ENCODE assay signal across 8 mouse cellular contexts in genomic region chr17:44239030-44239721, GRCm38 (mm10). TPM values are rescaled to one million over a fixed set of nuclear protein-coding genes. Genes with fewer than 3 reads are reported as not detected.
DNase-seq lines count a peak whose midpoint lies in the region; ATAC-seq and TF ChIP-seq lines count a peak whose summit lies in the region.

No protein-coding gene starts in this region.

- H3K27me3 ChIP-seq in spleen, adult 2 months (ENCODE audit: control insufficient read depth, insufficient read depth, low read length): no peaks in the 10 kb centered on the region
- 0 out of 2 replicates have a peak, but pooled peaks cover 7% of the 10 kb centered on the region for H3K27me3 ChIP-seq in forebrain, embryonic 12.5 days
- H3K27me3 ChIP-seq in hindbrain, embryonic 15.5 days: no peaks in the 10 kb centered on the region
- no peaks in the 10 kb centered on the region for H3K27me3 ChIP-seq in liver, embryonic 11.5 days (replicated peaks; ENCODE audit: control insufficient read depth, insufficient read depth, low read length)
- H3K27me3 ChIP-seq in midbrain, postnatal 0 days (ENCODE audit: insufficient read depth, low read length): no peaks in the 10 kb centered on the region

- no peak for DNase-seq in spleen, adult 2 months (ENCODE audit: low read depth in 1 of 2, low spot score in 2 of 2)
- DNase-seq in spleen, postnatal 10 days (ENCODE audit: low spot score in 2 of 2): no peak
- DNase-seq in liver, embryonic 11.5 days (ENCODE audit: low spot score): no peak
- no peak for DNase-seq in midbrain, postnatal 0 days (ENCODE audit: low spot score)
- no peak for DNase-seq in left cerebral cortex, postnatal 36 days (ENCODE audit: low spot score in 2 of 2)
- no peak for DNase-seq in adipocyte (ENCODE audit: low spot score)

- H3K36me3 ChIP-seq in spleen, adult 2 months (ENCODE audit: control insufficient read depth, insufficient read depth, low read length): no peaks in the 10 kb centered on the region
- no peaks in the 10 kb centered on the region for H3K36me3 ChIP-seq in forebrain, embryonic 12.5 days (replicated peaks)
- H3K36me3 ChIP-seq in hindbrain, embryonic 15.5 days: no peaks in the 10 kb centered on the region
- no peaks in the 10 kb centered on the region for H3K36me3 ChIP-seq in liver, embryonic 11.5 days (ENCODE audit: control insufficient read depth, insufficient read depth, low read length)
- H3K36me3 ChIP-seq in midbrain, postnatal 0 days (ENCODE audit: insufficient read depth, low read length): no peaks in the 10 kb centered on the region

- intact Hi-C loops in left cerebral cortex, postnatal 36 days (cut with DNase I): no loop called here

- peak overlapping the region; percentile 36 for H3K27ac ChIP-seq in spleen, adult 2 months (ENCODE audit: insufficient read depth, low read length)
- no peak overlapping the region for H3K27ac ChIP-seq in forebrain, embryonic 12.5 days
- no peak overlapping the region for H3K27ac ChIP-seq in hindbrain, embryonic 15.5 days (replicated peaks)
- H3K27ac ChIP-seq in liver, embryonic 11.5 days (ENCODE audit: low read depth, low read length): peak overlapping the region; percentile 21; the same call in 1 of the 2 replicates
- H3K27ac ChIP-seq in midbrain, postnatal 0 days (ENCODE audit: low read depth, low read length): no peak overlapping the region

- H3K9ac ChIP-seq in forebrain, embryonic 12.5 days: no peak overlapping the region
- H3K9ac ChIP-seq in hindbrain, embryonic 15.5 days: no peak overlapping the region
- H3K9ac ChIP-seq in liver, embryonic 11.5 days (ENCODE audit: low read depth, low read length): no peak overlapping the region
- 0 out of 2 replicates have a peak overlapping the region, but pooled peaks have one; percentile 29 for H3K9ac ChIP-seq in midbrain, postnatal 0 days (replicated peaks; ENCODE audit: low read length, poor library complexity, severe bottlenecking)

- no peak for TF ChIP-seq POLR2A in spleen, adult 2 months (IDR thresholded peaks at IDR 0.05; ENCODE audit: low read depth, low read length)

- H3K9me3 ChIP-seq in forebrain, embryonic 12.5 days: 0 out of 2 replicates have a peak, but pooled peaks cover 9% of the 10 kb centered on the region
- no peaks in the 10 kb centered on the region for H3K9me3 ChIP-seq in hindbrain, embryonic 15.5 days
- H3K9me3 ChIP-seq in liver, embryonic 11.5 days (ENCODE audit: control insufficient read depth, low read length): peaks cover 2% of the 10 kb centered on the region; the same call in 1 of the 2 replicates
- no peaks in the 10 kb centered on the region for H3K9me3 ChIP-seq in midbrain, postnatal 0 days (ENCODE audit: low read length)

- peak overlapping the region; percentile 12; the same call in 1 of the 2 replicates for H3K4me3 ChIP-seq in spleen, adult 2 months (ENCODE audit: extremely low read depth, insufficient read depth, insufficient read length)
- no peak overlapping the region for H3K4me3 ChIP-seq in forebrain, embryonic 12.5 days (replicated peaks)
- H3K4me3 ChIP-seq in hindbrain, embryonic 15.5 days: no peak overlapping the region
- 0 out of 2 replicates have a peak overlapping the region, but pooled peaks have one; percentile 1 for H3K4me3 ChIP-seq in liver, embryonic 11.5 days (ENCODE audit: low read depth, low read length)
- no peak overlapping the region for H3K4me3 ChIP-seq in midbrain, postnatal 0 days (ENCODE audit: low read depth, low read length)

- TF ChIP-seq CTCF in spleen, adult 2 months (IDR thresholded peaks at IDR 0.05; ENCODE audit: extremely low read depth, insufficient read depth, insufficient read length, insufficient replicate concordance): no peak
- no peak for TF ChIP-seq CTCF in midbrain, postnatal 0 days (IDR thresholded peaks at IDR 0.05)

- ATAC-seq in forebrain, embryonic 12.5 days (ENCODE audit: low FRiP score): no peak; the same call in 1 of the 2 replicates
- no peak for ATAC-seq in hindbrain, embryonic 15.5 days (ENCODE audit: low FRiP score, low read depth)
- peak; percentile 54; the same call in 1 of the 2 replicates for ATAC-seq in liver, embryonic 11.5 days (replicated peaks; ENCODE audit: low FRiP score)
- ATAC-seq in midbrain, postnatal 0 days (ENCODE audit: low FRiP score): no peak

- 2% methylated on average over 10 of the region's 10 CpGs for WGBS in spleen, adult 2 months
- 19% methylated on average over 10 of the region's 10 CpGs for WGBS in forebrain, embryonic 12.5 days
- WGBS in hindbrain, embryonic 15.5 days: 17% methylated on average over 10 of the region's 10 CpGs
- 8% methylated on average over 10 of the region's 10 CpGs for WGBS in liver, embryonic 11.5 days
- WGBS in midbrain, postnatal 0 days: 19% methylated on average over 10 of the region's 10 CpGs

- H3K4me2 ChIP-seq in forebrain, embryonic 12.5 days: peak overlapping the region; percentile 38
- peak overlapping the region; percentile 38 for H3K4me2 ChIP-seq in hindbrain, embryonic 15.5 days
- peak overlapping the region; percentile 53 for H3K4me2 ChIP-seq in liver, embryonic 11.5 days
- peak overlapping the region; percentile 22 for H3K4me2 ChIP-seq in midbrain, postnatal 0 days (ENCODE audit: low read depth, low read length, poor library complexity, severe bottlenecking)

- peaks cover 7% of the 10 kb centered on the region; the same call in 1 of the 2 replicates for H3K4me1 ChIP-seq in spleen, adult 2 months (ENCODE audit: control insufficient read depth, insufficient read depth, insufficient read length)
- peaks cover 11% of the 10 kb centered on the region for H3K4me1 ChIP-seq in forebrain, embryonic 12.5 days
- H3K4me1 ChIP-seq in hindbrain, embryonic 15.5 days (replicated peaks): 0 out of 2 replicates have a peak, but pooled peaks cover 3% of the 10 kb centered on the region
- no peaks in the 10 kb centered on the region for H3K4me1 ChIP-seq in liver, embryonic 11.5 days (replicated peaks; ENCODE audit: control insufficient read depth, insufficient read depth, low read length)
- H3K4me1 ChIP-seq in midbrain, postnatal 0 days (ENCODE audit: insufficient read depth, low read length): no peaks in the 10 kb centered on the region

RNA-seq across cellular contexts. Expression of gene Clic5, which starts 50.8 kb away (rescaled TPM):
- polyA plus RNA-seq in spleen, adult 2 months (2012; rRNA removed): 5.5 and 5.6 TPM in 2 replicates
- polyA plus RNA-seq in forebrain, embryonic 12.5 days (2016; fragmentation: Nextera tagmentation; extraction: Ambion mirVana): 0.21 and 0.43 TPM in 2 replicates
- polyA plus RNA-seq in hindbrain, embryonic 15.5 days (2015; fragmentation: Nextera tagmentation; extraction: Ambion mirVana): 0.18 and 0.55 TPM in 2 replicates
- 0.64 and 0.75 TPM in 2 replicates for polyA plus RNA-seq in liver, embryonic 11.5 days (2014; fragmentation: Nextera tagmentation; extraction: Ambion mirVana)
- total RNA-seq in midbrain, postnatal 0 days (2014; rRNA removed): 0.85 and 1.4 TPM in 2 replicates
- 0.31 and 0.34 TPM in 2 replicates for polyA plus RNA-seq in midbrain, postnatal 0 days (2015; fragmentation: Nextera tagmentation; extraction: Ambion mirVana)
- 1 to 10 TPM; 4.0 to 4.8 TPM for total RNA-seq in left cerebral cortex, postnatal 36 days (2021)

Comparison
In these comparisons a context has a peak if more than half of its experiments do, and no peak if none do; other contexts are left out.
1. H3K27ac ChIP-seq: peak in spleen, adult 2 months (single experiment) and liver, embryonic 11.5 days (single experiment); none in forebrain, embryonic 12.5 days (single experiment), hindbrain, embryonic 15.5 days (single experiment) and midbrain, postnatal 0 days (single experiment).
2. H3K4me3 ChIP-seq: peak in spleen, adult 2 months (single experiment) and liver, embryonic 11.5 days (single experiment); none in forebrain, embryonic 12.5 days (single experiment), hindbrain, embryonic 15.5 days (single experiment) and midbrain, postnatal 0 days (single experiment).
3. Peak in every context shown above with its lines, with median percentiles within 50 percentile points of each other: H3K4me2 ChIP-seq.